ENCODE assay signal across 20 mouse cellular contexts in genomic region chr6:39268647-39269428, GRCm38 (mm10).
DNase-seq lines count a peak whose midpoint lies in the region; ATAC-seq and TF ChIP-seq lines count a peak whose summit lies in the region.
"Had no signal": no experiment of that assay in that cellular context is flagged by ENCODE, and none has a peak within 500 bp of the region (broad histone marks: within the 10 kb centered on the region; RNA-seq: fewer than 3 reads in every experiment).

No protein-coding gene starts in this region.

- H3K4me3 ChIP-seq in CH12.LX (replicated peaks in 1 of 3; ENCODE audit: low read depth in 2 of 3, low read length in 2 of 3, poor library complexity in 1 of 3) = no peak overlapping the region
- no peak overlapping the region for H3K4me3 ChIP-seq in midbrain, embryonic 13.5 days (replicated peaks)
- H3K4me3 ChIP-seq: forebrain, embryonic 13.5 days; heart, adult 2 months; kidney, embryonic 15.5 days; limb, embryonic 12.5 days; liver, embryonic 15.5 days; megakaryocyte, embryonic 14.5 days had no signal

- peak; percentile 54 for TF ChIP-seq RAD21 in CH12.LX (IDR thresholded peaks at IDR 0.05; ENCODE audit: low read depth, low read length)

- peak in 1 of 2 experiments; percentile 48; a peak in 2 of 4 replicates for TF ChIP-seq CTCF in CH12.LX (conservative IDR thresholded peaks at IDR 0.05 in 1 of 2, IDR thresholded peaks at IDR 0.05 in 1 of 2; ENCODE audit: low read depth in 2 of 2, low read length in 2 of 2)

- H3K9ac ChIP-seq in CH12.LX (ENCODE audit: insufficient read depth, low read depth) = no peak overlapping the region
- H3K9ac ChIP-seq in midbrain, embryonic 13.5 days (replicated peaks) = no peak overlapping the region
- H3K9ac ChIP-seq: forebrain, embryonic 13.5 days; kidney, embryonic 15.5 days; limb, embryonic 12.5 days; liver, embryonic 15.5 days had no signal

- H3K9me3 ChIP-seq in CH12.LX (replicated peaks; ENCODE audit: low read length) = peaks cover 5% of the 10 kb centered on the region
- no peaks in the 10 kb centered on the region for H3K9me3 ChIP-seq in midbrain, embryonic 13.5 days
- H3K9me3 ChIP-seq: forebrain, embryonic 13.5 days; kidney, embryonic 15.5 days; limb, embryonic 12.5 days; liver, embryonic 15.5 days had no signal

- H3K27ac ChIP-seq in CH12.LX (ENCODE audit: insufficient read depth, low read depth) = no peak overlapping the region
- H3K27ac ChIP-seq in midbrain, embryonic 13.5 days = no peak overlapping the region
- H3K27ac ChIP-seq: forebrain, embryonic 13.5 days; heart, adult 2 months; kidney, embryonic 15.5 days; limb, embryonic 12.5 days; liver, embryonic 15.5 days had no signal

- no peaks in the 10 kb centered on the region for H3K27me3 ChIP-seq in CH12.LX (replicated peaks)
- H3K27me3 ChIP-seq in midbrain, embryonic 13.5 days = no peaks in the 10 kb centered on the region
- H3K27me3 ChIP-seq: forebrain, embryonic 13.5 days; kidney, embryonic 15.5 days; limb, embryonic 12.5 days; liver, embryonic 15.5 days had no signal

- DNase-seq in 416B (ENCODE audit: low read depth) (peak; percentile 65), CH12.LX (ENCODE audit: extremely low read depth) (peak; percentile 27)
- peak; percentile 27 for DNase-seq in embryo, embryonic 10.5 days (ENCODE audit: low spot score)
- DNase-seq in heart, adult 11 months = no peak
- no peak for DNase-seq in adrenal gland, adult 8-10 months
- DNase-seq in heart, postnatal 25 days (ENCODE audit: low spot score) = no peak
- DNase-seq: adrenal gland, postnatal 36 days; cerebellum, postnatal 25 days; heart, adult 2 months; retina, postnatal 1 day; thymus, postnatal 36 days had no signal

- no peak overlapping the region for H3K4me2 ChIP-seq in CH12.LX (ENCODE audit: insufficient read depth, low read depth, poor library complexity, severe bottlenecking)
- H3K4me2 ChIP-seq in midbrain, embryonic 13.5 days (replicated peaks) = no peak overlapping the region
- H3K4me2 ChIP-seq: forebrain, embryonic 13.5 days; kidney, embryonic 15.5 days; limb, embryonic 12.5 days; liver, embryonic 15.5 days had no signal

- intact Hi-C loops in heart, postnatal 25 days (cut with DNase I) = loop anchor here (2.0 kb wide), 1 partner anchor 20 kb away; no protein-coding TSS in a partner anchor

- 23% methylated on average over 8 of the region's 8 CpGs for WGBS in midbrain, embryonic 13.5 days

- peaks cover 0 to 9% of the 10 kb centered on the region in 2 experiments; a peak in 2 of 4 replicates for H3K4me1 ChIP-seq in CH12.LX (ENCODE audit: control insufficient read depth in 1 of 2, insufficient read depth in 2 of 2)
- no peaks in the 10 kb centered on the region for H3K4me1 ChIP-seq in midbrain, embryonic 13.5 days (replicated peaks)
- H3K4me1 ChIP-seq: forebrain, embryonic 13.5 days had no signal

- in situ Hi-C loops in CH12.LX (cut with MboI; ENCODE audit: low pct_ligation_motif_present, low pct_unique_long_range_greater_than_20kb, low sequenced_read_pairs) = no loop called here

- dilution Hi-C loops in CH12.LX (cut with MboI; ENCODE audit: extremely low pct_ligation_motif_present, extremely low pct_unique_long_range_greater_than_20kb, low sequenced_read_pairs) = no loop called here

- no peak for TF ChIP-seq EP300 in CH12.LX (IDR thresholded peaks at IDR 0.05; ENCODE audit: low read length)

- TF ChIP-seq POLR2A in CH12.LX (IDR thresholded peaks at IDR 0.05; ENCODE audit: low read depth, low read length) = no peak

- no peaks in the 10 kb centered on the region for H3K36me3 ChIP-seq in CH12.LX (replicated peaks in 1 of 2; ENCODE audit: control insufficient read depth in 1 of 2, insufficient read depth in 1 of 2, low read length in 1 of 2)
- no peaks in the 10 kb centered on the region for H3K36me3 ChIP-seq in midbrain, embryonic 13.5 days
- H3K36me3 ChIP-seq: G1E; kidney, embryonic 15.5 days; limb, embryonic 12.5 days; liver, embryonic 15.5 days had no signal

- H3K79me2 ChIP-seq in CH12.LX (replicated peaks; ENCODE audit: control insufficient read depth, extremely low read depth, insufficient read depth, poor library complexity, severe bottlenecking) = no peaks in the 10 kb centered on the region

- ATAC-seq in megakaryocyte, adult 5-6 weeks (ENCODE audit: poor library complexity, severe bottlenecking) = peak; percentile 85
- ATAC-seq in midbrain, embryonic 13.5 days = no peak
- ATAC-seq: forebrain, embryonic 13.5 days; hindbrain, embryonic 16.5 days had no signal

TF ChIP-seq in CH12.LX, 34 proteins besides CTCF, POLR2A, EP300 and RAD21:
- TF ChIP-seq MEF2A (IDR thresholded peaks at IDR 0.05; ENCODE audit: borderline replicate concordance, low read depth, low read length) (no peak), CHD2 (IDR thresholded peaks at IDR 0.05; ENCODE audit: low read length) (peak; percentile 58; the same call in 1 of the 2 replicates), ZNF384 (IDR thresholded peaks at IDR 0.05; ENCODE audit: low read depth, low read length) (peak; percentile 91), TBP (conservative IDR thresholded peaks at IDR 0.05; ENCODE audit: low read depth, low read length) (no peak), SMC3 (IDR thresholded peaks at IDR 0.05; ENCODE audit: low read depth, low read length) (peak; percentile 35)
TF ChIP-seq in CH12.LX: peak in this region for 3.

Comparison
In these comparisons a context has a peak if more than half of its experiments do, and no peak if none do; other contexts are left out.
1. DNase-seq: peak in 416B (single experiment), CH12.LX (single experiment) and embryo, embryonic 10.5 days (single experiment); none in heart, adult 11 months (single experiment), adrenal gland, adult 8-10 months (single experiment) and heart, postnatal 25 days (single experiment).